Mouse (Mus musculus) heart, postnatal 0 days (tissue): ENCODE measurements at regions not wholly inside any gene's neighbourhood (a gene's known extent, or its start where the extent isn't known, plus 50 kb on each side); places are given as distances from the start of the nearest gene placed in this dataset.

Experiments
- ATAC-seq: fragments of 200-750 bp; cut with Nextera tagmentation; 2 replicates; pipeline ENCODE4 v1.8.0; 2017; ENCODE audit warnings: low read depth, moderate number of reproducible peaks, moderate library complexity; ENCODE audit not compliant: insufficient read depth
- DNase-seq: peaks from one replicate; pipeline ENCODE4 v3.0.0-alpha.2; 2016; ENCODE audit warnings: low spot score
- H3K27ac ChIP-seq: fragments of 300-500 bp; sonication (generic); 2 replicates; pipeline ENCODE4 v1.5.1; 2014; ENCODE audit warnings: low read depth, mild to moderate bottlenecking
- H3K27me3 ChIP-seq: fragments of 300-500 bp; sonication (generic); 2 replicates; pipeline ENCODE4 v1.6.1; 2014; ENCODE audit warnings: low read length, mixed read lengths; ENCODE audit not compliant: control insufficient read depth, insufficient read depth
- H3K36me3 ChIP-seq: fragments of 300-500 bp; sonication (generic); replicated peaks from 2 replicates; pipeline ENCODE4 v1.6.1; 2014; ENCODE audit warnings: low read length, mixed read lengths; ENCODE audit not compliant: control insufficient read depth, insufficient read depth
- H3K4me1 ChIP-seq: fragments of 300-500 bp; sonication (generic); 2 replicates; pipeline ENCODE4 v1.6.1; 2014; ENCODE audit warnings: antibody characterized with exemption; ENCODE audit not compliant: control insufficient read depth, insufficient read depth
- H3K4me2 ChIP-seq: fragments of 300-500 bp; sonication (generic); 2 replicates; pipeline ENCODE4 v1.6.1; 2014; ENCODE audit warnings: low read depth, mild to moderate bottlenecking, low read length, moderate library complexity
- H3K4me3 ChIP-seq: fragments of 300-500 bp; sonication (generic); 2 replicates; pipeline ENCODE4 v1.5.1; 2014; ENCODE audit warnings: low read depth, low read length
- H3K9ac ChIP-seq: fragments of 300-500 bp; sonication (generic); replicated peaks from 2 replicates; pipeline ENCODE4 v1.6.1; 2014; ENCODE audit warnings: low read depth, low read length, mixed read lengths
- H3K9me3 ChIP-seq: fragments of 300-500 bp; sonication (generic); replicated peaks from 2 replicates; pipeline ENCODE4 v1.6.1; 2016; ENCODE audit warnings: low read length; ENCODE audit not compliant: control insufficient read depth
- CTCF ChIP-seq: IDR thresholded peaks from 2 replicates; pipeline ENCODE4 v1.5.1; 2016; ENCODE audit warnings: antibody characterized with exemption, control low read depth, low read depth
- EP300 ChIP-seq: IDR thresholded peaks from 2 replicates; pipeline ENCODE4 v1.6.1; 2016; ENCODE audit warnings: antibody characterized with exemption, low read depth
- WGBS: fragments of 180-500 bp; shearing (Covaris S2); extraction: QIAGEN DNeasy Blood & Tissue Kit; methylation state at CpG from one replicate; pipeline ENCODE4 v1.1.7; 2014; 5-methylcytosine and 5-hydroxymethylcytosine counted together

GRCm38 (mm10) chr8:49035970-49036700 lies 192.4 kb upstream of the Tenm3 start:
- no peaks in the 10 kb centered on the region for H3K27me3 ChIP-seq
- H3K36me3 ChIP-seq: no peaks in the 10 kb centered on the region
- no peak for ATAC-seq
- H3K4me1 ChIP-seq: no peaks in the 10 kb centered on the region
- H3K27ac ChIP-seq: no peak overlapping the region
- no peak overlapping the region for H3K4me3 ChIP-seq
- WGBS: 68% methylated on average over 5 of the region's 5 CpGs
- no peaks in the 10 kb centered on the region for H3K9me3 ChIP-seq
- no peak overlapping the region for H3K4me2 ChIP-seq
- no peak for DNase-seq
- TF ChIP-seq EP300: no peak
- TF ChIP-seq CTCF: no peak
- no peak overlapping the region for H3K9ac ChIP-seq

- TF ChIP-seq CTCF: peak; percentile 43
- no peak for TF ChIP-seq EP300
- Histone ChIP-seq H3K27me3 (no peaks in the 10 kb centered on the region), H3K9me3 (no peaks in the 10 kb centered on the region), H3K36me3 (no peaks in the 10 kb centered on the region), H3K4me1 (no peaks in the 10 kb centered on the region), H3K9ac (no peak overlapping the region), H3K4me3 (no peak overlapping the region), H3K4me2 (no peak overlapping the region), H3K27ac (no peak overlapping the region)
- DNase-seq (peak; percentile 26), ATAC-seq (no peak)
- WGBS: 42% methylated on average over 8 of the region's 8 CpGs
Observed at GRCm38 (mm10) chr8:49035519-49035918, 191.8 kb upstream of the Tenm3 start.

- WGBS: 74% methylated on average over 5 of the region's 5 CpGs
- ATAC-seq (no peak), DNase-seq (no peak)
- no peak overlapping the region for H3K27ac ChIP-seq
- H3K4me2 ChIP-seq: no peak overlapping the region
- H3K4me3 ChIP-seq: no peak overlapping the region
- no peak overlapping the region for H3K9ac ChIP-seq
- no peaks in the 10 kb centered on the region for H3K36me3 ChIP-seq
- H3K4me1 ChIP-seq: no peaks in the 10 kb centered on the region
- H3K9me3 ChIP-seq: no peaks in the 10 kb centered on the region
- H3K27me3 ChIP-seq: no peaks in the 10 kb centered on the region
- TF ChIP-seq EP300 (no peak), CTCF (no peak)
Observed at GRCm38 (mm10) chr8:49030255-49030654, 186.5 kb upstream of the Tenm3 start.

- Histone ChIP-seq H3K9me3 (no peaks in the 10 kb centered on the region), H3K27me3 (no peaks in the 10 kb centered on the region), H3K4me1 (no peaks in the 10 kb centered on the region), H3K4me2 (no peak overlapping the region), H3K9ac (no peak overlapping the region), H3K27ac (no peak overlapping the region), H3K4me3 (no peak overlapping the region), H3K36me3 (no peaks in the 10 kb centered on the region)
- no peak for ATAC-seq
- 78% methylated on average over 3 of the region's 3 CpGs for WGBS
- TF ChIP-seq CTCF: no peak
- TF ChIP-seq EP300: no peak
- DNase-seq: no peak
Observed at GRCm38 (mm10) chr8:49017741-49018140, 174.0 kb upstream of the Tenm3 start.

- WGBS: 80% methylated on average over 7 of the region's 7 CpGs
- H3K36me3 ChIP-seq: no peaks in the 10 kb centered on the region
- H3K9me3 ChIP-seq: no peaks in the 10 kb centered on the region
- no peaks in the 10 kb centered on the region for H3K27me3 ChIP-seq
- H3K4me1 ChIP-seq: no peaks in the 10 kb centered on the region
- H3K27ac ChIP-seq: no peak overlapping the region
- DNase-seq: no peak
- H3K4me3 ChIP-seq: no peak overlapping the region
- no peak overlapping the region for H3K9ac ChIP-seq
- TF ChIP-seq EP300 (no peak), CTCF (no peak)
- no peak overlapping the region for H3K4me2 ChIP-seq
- no peak for ATAC-seq
Observed at GRCm38 (mm10) chr8:49015701-49016100, 171.9 kb upstream of the Tenm3 start.

GRCm38 (mm10) chr8:49015200-49015599 lies 171.4 kb upstream of the Tenm3 start:
- WGBS: 60% methylated on average over 8 of the region's 8 CpGs
- Histone ChIP-seq H3K9me3 (no peaks in the 10 kb centered on the region), H3K4me2 (no peak overlapping the region), H3K27me3 (no peaks in the 10 kb centered on the region), H3K36me3 (no peaks in the 10 kb centered on the region), H3K4me3 (no peak overlapping the region), H3K27ac (no peak overlapping the region), H3K9ac (no peak overlapping the region), H3K4me1 (no peaks in the 10 kb centered on the region)
- no peak for ATAC-seq
- TF ChIP-seq CTCF (no peak), EP300 (no peak)
- DNase-seq: no peak
